Mouse (Mus musculus): ENCODE results near the gene Ncf1.

Gene Ncf1

GRCm38 (mm10) chr5:134209931-134210554 lies 19.4 kb downstream of the Ncf1 start:
- no peak for DNase-seq (ENCODE audit: low spot score in 2 of 2)

GRCm38 (mm10) chr5:134206721-134207120 lies 22.7 kb downstream of the Ncf1 start:
- no peak for DNase-seq (ENCODE audit: low spot score in 2 of 2)

- no peak for DNase-seq (ENCODE audit: low spot score in 2 of 2)
Measured at GRCm38 (mm10) chr5:134193664-134194063, 35.8 kb downstream of the Ncf1 start.

GRCm38 (mm10) chr5:134188571-134188970 lies 40.9 kb downstream of the Ncf1 start:
- no peak for DNase-seq (ENCODE audit: low spot score in 2 of 2)

DNA sequence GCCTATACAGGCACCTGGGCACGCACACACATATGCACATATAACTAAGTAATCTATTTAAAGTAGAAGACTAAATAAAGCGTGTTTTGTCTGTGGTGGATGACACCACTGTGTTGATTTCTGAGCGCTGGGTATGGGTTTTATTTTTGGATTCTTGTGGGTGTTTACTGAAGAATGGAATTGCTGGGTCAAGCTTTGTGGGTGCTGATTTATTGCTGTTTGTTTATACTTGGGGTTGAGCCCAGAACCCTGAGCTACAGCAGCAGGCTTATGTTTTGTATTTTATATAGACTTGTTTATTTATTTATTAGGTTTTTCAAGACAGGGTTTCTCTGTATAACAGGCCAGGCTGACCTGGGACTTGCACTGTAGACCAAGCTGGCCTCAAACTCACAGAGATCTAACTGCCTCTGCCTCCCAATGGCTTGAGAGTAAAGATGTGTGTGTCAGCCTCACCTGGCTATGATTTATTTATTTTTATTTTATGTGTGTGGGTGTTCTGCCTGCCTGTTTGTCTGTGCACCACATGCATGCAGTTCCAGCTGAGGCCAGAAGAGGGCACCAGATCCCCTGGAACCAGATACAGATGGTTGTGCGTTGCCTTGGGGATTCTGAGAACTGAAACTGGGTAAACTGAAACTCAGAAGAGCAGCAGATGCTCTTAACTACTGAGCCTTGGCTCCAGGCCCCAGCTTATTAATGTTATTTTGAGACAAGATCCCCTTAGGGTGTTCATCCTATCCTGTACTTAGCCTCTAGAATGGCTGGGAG lies 42.3 kb downstream of the Ncf1 start:
- DNase-seq (ENCODE audit: low spot score in 2 of 2) = peak; percentile 47 to 67

DNA sequence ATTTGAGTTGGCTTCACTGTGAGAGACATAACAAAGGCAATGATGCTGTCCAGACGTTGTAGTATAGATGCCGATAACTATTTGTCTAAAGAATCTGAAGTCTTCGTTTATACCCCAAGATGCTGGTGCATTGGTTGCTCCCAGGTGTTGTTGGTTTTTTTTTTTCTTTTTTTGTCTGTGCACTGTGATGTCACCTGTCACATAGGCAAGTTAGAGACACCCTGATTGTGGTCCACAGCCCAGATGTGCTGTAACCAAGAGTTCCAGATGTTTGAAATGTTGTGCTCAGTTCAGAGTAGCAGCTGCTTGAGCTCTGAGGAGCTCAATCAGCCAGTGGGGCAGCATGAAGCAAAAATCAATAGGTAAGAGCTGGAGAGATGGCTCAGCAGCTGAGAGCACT lies 43.4 kb downstream of the Ncf1 start:
- DNase-seq (ENCODE audit: low spot score in 2 of 2) = no peak

DNA sequence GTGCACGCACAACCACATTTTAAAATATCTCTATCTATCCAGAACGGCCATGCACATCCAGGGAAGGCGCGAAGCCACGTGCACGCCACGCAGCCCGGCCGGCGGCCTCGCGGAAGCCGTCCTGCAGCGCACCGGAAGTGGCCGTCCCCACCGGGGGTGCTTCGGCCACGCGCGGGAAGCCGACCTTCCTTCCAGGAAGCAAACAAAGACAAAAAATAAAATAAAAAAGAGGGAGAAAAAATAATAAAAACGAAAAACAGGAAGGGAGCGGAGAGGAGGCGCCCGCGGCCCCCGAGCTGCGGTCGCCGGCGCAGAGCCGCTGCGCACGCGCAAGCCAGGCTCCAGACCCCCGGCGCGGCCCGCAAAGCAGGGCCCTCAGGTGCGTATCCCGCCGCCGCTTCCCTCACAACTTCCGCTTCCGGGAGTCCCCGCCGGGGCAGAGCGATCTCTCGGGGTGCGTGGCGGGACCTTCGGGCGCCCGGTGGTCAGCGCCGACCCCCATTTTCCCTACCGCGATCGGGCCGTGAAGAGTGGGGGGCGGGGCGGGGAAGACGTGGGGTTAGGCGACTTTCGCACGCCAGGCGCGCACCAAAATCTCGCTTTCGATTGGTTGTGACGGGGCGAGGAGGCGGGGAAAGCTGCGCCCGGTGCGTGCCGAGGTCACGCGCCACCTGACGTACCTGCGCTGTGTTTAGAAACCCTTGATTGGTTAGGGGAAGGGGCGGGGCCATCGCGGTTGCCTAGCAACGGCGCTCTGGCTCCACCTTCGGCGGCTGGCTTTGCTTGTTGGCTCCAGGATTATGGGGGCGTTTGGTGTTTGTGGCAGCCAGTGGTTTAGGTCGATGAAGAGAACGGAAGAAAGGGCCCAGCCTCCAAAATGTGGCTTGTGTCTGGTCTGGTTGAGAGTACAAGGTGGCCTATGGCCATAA lies 45.3 kb downstream of the Ncf1 start, which contains the start of gene Gtf2ird2:
Gene Gtf2ird2, plus strand, starts transcription at position 140 of the 929 bp plus-strand sequence.
- DNase-seq (ENCODE audit: low spot score in 2 of 2) = peak; percentile 96 to 98

DNA sequence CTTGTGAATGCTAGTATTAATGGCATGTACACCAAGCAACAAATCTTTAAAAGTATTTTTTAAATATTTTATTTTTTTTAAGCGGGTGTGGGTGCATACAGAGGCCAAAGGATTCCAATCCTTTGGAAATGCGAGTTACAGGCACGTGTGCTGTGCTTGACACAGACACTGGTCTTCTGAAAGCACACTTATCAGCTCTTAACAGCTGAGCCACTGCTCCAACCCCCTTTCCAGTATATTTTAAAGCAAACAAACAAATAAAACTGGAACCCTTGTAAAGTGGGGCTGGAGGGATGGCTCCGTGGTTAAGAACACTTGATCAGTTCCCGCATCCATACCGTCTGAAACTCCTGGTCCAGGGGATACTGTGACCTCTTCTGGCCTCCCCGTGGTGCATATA lies 46.3 kb downstream of the Ncf1 start:
- DNase-seq (ENCODE audit: low spot score in 2 of 2) = no peak

DNA sequence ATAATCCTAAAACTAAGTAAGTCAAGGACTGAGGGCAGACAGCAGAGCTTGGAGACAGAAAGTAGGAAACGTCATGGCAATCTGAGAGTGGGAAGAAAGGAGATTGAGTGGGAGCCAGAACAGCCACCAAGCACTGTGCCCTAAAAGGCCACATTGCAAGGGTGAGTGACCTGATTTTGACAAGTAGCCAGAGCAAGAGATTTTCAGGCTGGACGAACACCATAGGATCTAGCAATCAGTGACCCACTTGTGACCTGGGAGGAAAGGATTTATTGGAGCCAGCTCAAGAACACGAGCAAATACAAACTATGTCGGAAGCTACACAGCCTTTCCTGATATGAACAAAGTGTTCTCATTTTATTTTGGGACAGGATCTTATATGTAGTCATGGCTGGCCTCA lies 46.7 kb downstream of the Ncf1 start:
- no peak for DNase-seq (ENCODE audit: low spot score in 2 of 2)

DNA sequence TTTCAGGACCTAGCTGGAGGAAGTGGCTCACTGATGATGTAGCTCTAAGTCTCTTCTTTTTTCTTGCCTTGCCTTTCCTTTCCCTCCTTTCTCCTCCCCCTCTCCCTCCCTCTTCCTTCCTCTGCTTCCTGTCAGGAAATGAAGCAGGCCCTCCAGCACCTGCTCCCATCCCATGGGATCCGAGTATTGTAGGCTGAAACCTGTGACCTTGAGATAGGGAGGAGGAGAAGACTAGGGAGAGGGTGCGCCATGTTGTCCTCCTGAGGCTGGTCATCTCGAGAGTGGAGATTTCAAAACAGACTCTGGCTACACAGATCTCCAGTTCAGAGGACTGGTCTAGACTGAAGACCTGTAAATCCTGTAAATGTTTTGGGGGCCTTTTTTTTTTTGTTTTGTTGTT lies 47.3 kb downstream of the Ncf1 start:
- DNase-seq (ENCODE audit: low spot score in 2 of 2) = no peak

- DNase-seq (ENCODE audit: low spot score in 2 of 2) = peak; percentile 59 to 77
Measured at GRCm38 (mm10) chr5:134179871-134180270, 49.6 kb downstream of the Ncf1 start.

DNA sequence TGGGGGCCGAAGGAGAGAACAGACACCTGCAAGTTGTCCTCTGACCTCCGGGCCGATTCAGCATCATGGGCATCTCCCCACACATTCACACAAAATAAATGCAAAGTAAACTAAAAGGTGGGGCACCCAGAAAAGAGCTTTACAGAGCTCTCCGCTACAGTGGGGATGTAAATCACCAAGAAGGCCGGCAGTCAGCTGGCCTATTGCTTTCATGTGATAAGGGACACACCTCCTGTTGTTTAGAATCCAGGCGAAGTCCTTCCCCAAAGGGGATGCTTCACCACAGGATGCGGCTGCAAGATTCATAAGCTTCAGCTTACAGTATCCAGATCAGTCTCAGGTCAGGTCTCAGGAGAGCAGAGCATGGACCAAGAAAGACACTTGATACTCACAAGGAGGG lies 50.9 kb downstream of the Ncf1 start:
- DNase-seq (ENCODE audit: low spot score in 2 of 2) = no peak

DNA sequence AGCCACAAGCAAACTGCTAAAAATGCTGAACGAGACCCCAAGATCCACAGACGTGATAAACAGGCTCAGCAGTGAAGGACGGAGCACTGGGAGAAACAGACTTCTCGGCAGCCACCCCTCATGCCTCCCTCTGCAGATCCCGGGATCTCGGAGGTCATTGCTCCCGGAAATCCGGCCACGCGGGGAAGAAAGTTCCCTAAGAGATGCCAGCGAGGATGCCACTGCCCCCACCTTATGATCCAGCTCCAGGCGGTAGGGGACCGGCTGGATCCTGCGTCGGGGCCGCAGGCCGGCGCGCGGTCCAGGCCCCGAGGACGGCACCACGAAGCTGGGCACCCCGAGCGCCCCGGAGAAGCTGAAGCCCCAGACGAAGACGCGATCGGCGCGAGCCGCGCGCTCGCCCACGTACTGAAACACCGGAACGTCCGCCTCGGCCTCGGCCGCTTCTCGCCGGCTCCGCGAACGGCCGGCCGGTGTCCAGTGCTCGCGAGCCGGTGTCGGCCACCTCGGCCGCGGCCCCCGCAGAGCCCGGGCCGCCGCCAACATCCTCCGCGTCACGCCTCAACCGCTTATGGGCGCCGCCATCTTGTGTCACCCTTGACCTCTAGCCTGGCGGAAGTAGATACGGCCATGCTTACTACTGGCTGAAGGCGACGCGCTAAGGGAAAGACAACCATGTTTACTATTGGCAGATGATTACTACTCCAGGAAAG lies 53.1 kb downstream of the Ncf1 start, which contains the start of gene Rcc1l:
Gene Rcc1l, minus strand, starts transcription at position 606 of the 713 bp plus-strand sequence.
- peak; percentile 61 to 77 for DNase-seq (ENCODE audit: low spot score in 2 of 2)

DNA sequence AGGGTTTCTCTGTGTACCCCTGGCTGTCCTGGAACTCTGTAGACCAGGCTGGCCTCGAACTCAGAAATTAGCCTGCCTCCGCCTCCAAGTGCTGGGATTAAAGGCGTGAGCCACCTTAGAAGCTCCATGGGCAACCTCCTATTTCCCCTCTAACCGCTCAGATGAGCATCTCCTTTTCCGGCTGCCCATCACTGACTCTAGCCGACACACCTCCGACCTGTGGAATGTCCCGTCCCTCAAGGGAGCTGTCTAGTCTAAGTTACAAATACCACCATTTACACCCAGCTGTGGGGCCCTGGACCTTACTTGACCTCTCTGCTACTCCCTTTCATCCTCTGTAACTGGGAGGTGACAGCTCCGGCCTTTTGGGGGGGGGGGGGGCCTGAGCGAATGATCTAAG lies 53.7 kb downstream of the Ncf1 start:
- no peak for DNase-seq (ENCODE audit: low spot score in 2 of 2)

DNA sequence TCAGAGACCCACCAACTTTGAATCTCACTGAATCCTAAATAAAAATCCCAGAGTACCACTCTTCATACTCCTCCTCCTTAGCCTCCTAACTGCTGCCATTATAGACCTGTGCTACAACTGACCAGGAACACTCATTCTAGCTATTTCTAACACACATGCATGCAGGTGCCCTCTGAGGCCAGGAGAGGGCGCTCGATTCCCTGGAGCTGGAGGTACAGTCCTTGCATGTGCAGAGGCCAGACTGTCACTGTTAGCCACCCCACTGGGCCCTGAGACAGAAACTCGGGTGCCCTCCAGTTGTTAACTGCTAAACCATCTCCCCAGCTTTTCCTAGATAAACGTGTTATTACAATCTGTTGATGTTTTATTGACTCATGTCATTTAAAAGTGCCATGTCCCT lies 56.2 kb downstream of the Ncf1 start:
- DNase-seq (ENCODE audit: low spot score in 2 of 2) = peak in 1 of 2 experiments; percentile 47

- DNase-seq (ENCODE audit: low spot score in 2 of 2) = no peak
Measured at GRCm38 (mm10) chr5:134170167-134170566, 59.3 kb downstream of the Ncf1 start.
